Mouse (Mus musculus) ES-E14 (cell line): ENCODE measurements around the gene Smpd2. TPM values are rescaled to one million over a fixed set of nuclear protein-coding genes. Genes with fewer than 3 reads are reported as not detected.

Source experiments
- DNase-seq: peaks from one replicate; pipeline ENCODE4 v3.0.0-alpha.2; 2013; ENCODE audit warnings: low read depth, low spot score
- H3K27ac ChIP-seq: 2 replicates; pipeline ENCODE4 v1.5.1; 2012; ENCODE audit warnings: low read depth, mild to moderate bottlenecking, low read length, moderate library complexity, mixed read lengths; ENCODE audit not compliant: poor library complexity, insufficient read depth, severe bottlenecking
- H3K36me3 ChIP-seq: 2 replicates; pipeline ENCODE4 v1.6.1; 2012; ENCODE audit warnings: mild to moderate bottlenecking, low read length, moderate library complexity, mixed read lengths; ENCODE audit not compliant: control insufficient read depth, poor library complexity, insufficient read depth, severe bottlenecking
- H3K4me1 ChIP-seq, 2 experiments: fragments of 150-350 bp in 1 of 2; sonication (generic) in 1 of 2; 2 replicates each; pipeline ENCODE4 v1.6.1; 2012; ENCODE audit warnings: low read length in 2 of 2, mild to moderate bottlenecking in 1 of 2, mixed read lengths in 1 of 2; ENCODE audit not compliant: control insufficient read depth in 2 of 2, insufficient read depth in 2 of 2, poor library complexity in 1 of 2
- H3K4me3 ChIP-seq, 2 experiments: fragments of 150-350 bp in 1 of 2; sonication (generic) in 1 of 2; 2 replicates each; pipeline ENCODE4 v1.5.1; 2012; ENCODE audit warnings: low read length in 2 of 2, low read depth in 1 of 2, mild to moderate bottlenecking in 1 of 2, mixed read lengths in 1 of 2; ENCODE audit not compliant: insufficient read depth in 1 of 2, poor library complexity in 1 of 2, severe bottlenecking in 1 of 2
- H3K9ac ChIP-seq: 2 replicates; pipeline ENCODE4 v1.6.1; 2012; ENCODE audit warnings: low read depth, mild to moderate bottlenecking, low read length, mixed read lengths; ENCODE audit not compliant: poor library complexity, insufficient read depth, severe bottlenecking
- H3K9me3 ChIP-seq: fragments of 150-350 bp; sonication (generic); 2 replicates; pipeline ENCODE4 v1.6.1; 2012; ENCODE audit warnings: low read depth, mild to moderate bottlenecking, low read length; ENCODE audit not compliant: control insufficient read depth, insufficient read depth
- CHD2 ChIP-seq: IDR thresholded peaks from 2 replicates; pipeline ENCODE4 v1.6.1; 2014; ENCODE audit warnings: mild to moderate bottlenecking, low read depth, low read length, inconsistent platforms
- HCFC1 ChIP-seq: IDR thresholded peaks from 2 replicates; pipeline ENCODE4 v1.6.1; 2012; ENCODE audit warnings: low read length, inconsistent platforms, borderline replicate concordance; ENCODE audit not compliant: insufficient read depth
- MAFK ChIP-seq: IDR thresholded peaks from 2 replicates; pipeline ENCODE4 v1.6.1; 2014; ENCODE audit warnings: mild to moderate bottlenecking, low read depth, low read length, inconsistent platforms; ENCODE audit not compliant: insufficient read depth
- ZC3H11A ChIP-seq: IDR thresholded peaks from 2 replicates; pipeline ENCODE4 v1.6.1; 2012; ENCODE audit warnings: low read depth, mild to moderate bottlenecking, inconsistent platforms, low read length, borderline replicate concordance
- ZNF384 ChIP-seq: IDR thresholded peaks from 2 replicates; pipeline ENCODE4 v1.6.1; 2012; ENCODE audit warnings: low read depth, low read length, inconsistent platforms
- in situ Hi-C, 2 experiments: fragments of 600-800 bp; cut with MboI; formaldehyde crosslinking; loops; one replicate each; pipeline ENCODE4 v1.15.1; 2025; ENCODE audit warnings: low sequenced_read_pairs in 2 of 2, inconsistent platforms in 1 of 2; ENCODE audit not compliant: unreplicated experiment in 2 of 2
- total RNA-seq: library from RNA; depleted of rRNA; stranded (reverse); fragments of 300-350 nt; gene quantifications from 2 replicates; pipeline ENCODE4 v1.2.3, GENCODE M21; 2012

Smpd2 gene
- total RNA-seq, 1 experiment: 31.7 TPM

GRCm38 (mm10) chr10:41467325-41467724 lies 22.8 kb downstream of the Smpd2 start:
- peak overlapping the region; percentile 91 for H3K27ac ChIP-seq
- TF ChIP-seq CHD2 (0 out of 2 replicates have a peak, but pooled peaks have one; percentile 66), HCFC1 (no peak; the same call in 1 of the 2 replicates), ZC3H11A (no peak)
- no peak overlapping the region; the same call in 1 of the 2 replicates for H3K9ac ChIP-seq
- H3K4me1 ChIP-seq: peaks cover 14 to 16% of the 10 kb centered on the region in 2 experiments
- DNase-seq: no peak
- H3K9me3 ChIP-seq: no peaks in the 10 kb centered on the region
- in situ Hi-C loops: no loop called here
- 0 out of 2 replicates have a peak, but pooled peaks cover 2% of the 10 kb centered on the region for H3K36me3 ChIP-seq
- H3K4me3 ChIP-seq: no peak overlapping the region

GRCm38 (mm10) chr10:41464401-41464955 lies 25.7 kb downstream of the Smpd2 start:
- Histone ChIP-seq H3K4me3 (no peak overlapping the region), H3K9ac (peak overlapping the region; percentile 28; the same call in 1 of the 2 replicates), H3K27ac (no peak overlapping the region), H3K4me1 (peaks cover 18 to 27% of the 10 kb centered on the region in 2 experiments), H3K9me3 (no peaks in the 10 kb centered on the region), H3K36me3 (0 out of 2 replicates have a peak, but pooled peaks cover 2% of the 10 kb centered on the region)
- in situ Hi-C loops: no loop called here
- no peak for TF ChIP-seq HCFC1
- no peak for DNase-seq

GRCm38 (mm10) chr10:41461057-41461722 lies 29.0 kb downstream of the Smpd2 start:
- Histone ChIP-seq H3K9ac (no peak overlapping the region), H3K36me3 (peaks cover 6% of the 10 kb centered on the region), H3K27ac (no peak overlapping the region), H3K4me3 (no peak overlapping the region), H3K9me3 (no peaks in the 10 kb centered on the region), H3K4me1 (peaks cover 9 to 26% of the 10 kb centered on the region in 2 experiments)
- TF ChIP-seq ZNF384: no peak
- TF ChIP-seq ZC3H11A: no peak
- in situ Hi-C loops: no loop called here
- no peak for DNase-seq

GRCm38 (mm10) chr10:41460501-41460900 lies 29.7 kb downstream of the Smpd2 start:
- no peaks in the 10 kb centered on the region for H3K9me3 ChIP-seq
- no peak overlapping the region for H3K9ac ChIP-seq
- peaks cover 10% of the 10 kb centered on the region for H3K36me3 ChIP-seq
- H3K27ac ChIP-seq: no peak overlapping the region; the same call in 1 of the 2 replicates
- no peak for TF ChIP-seq MAFK
- TF ChIP-seq ZNF384: no peak
- TF ChIP-seq HCFC1: no peak
- no peak for TF ChIP-seq ZC3H11A
- TF ChIP-seq CHD2: no peak
- in situ Hi-C loops: no loop called here
- DNase-seq: no peak
- peaks cover 9 to 28% of the 10 kb centered on the region in 2 experiments for H3K4me1 ChIP-seq
- no peak overlapping the region for H3K4me3 ChIP-seq

- Histone ChIP-seq H3K4me3 (no peak overlapping the region), H3K36me3 (peaks cover 11% of the 10 kb centered on the region)
- no peak for DNase-seq
These were observed 30.2 kb downstream of the Smpd2 start for GRCm38 (mm10) chr10:41459990-41460389.

More at GRCm38 (mm10) chr10:41459990-41460389, 30.2 kb downstream of the Smpd2 start:
- no peaks in the 10 kb centered on the region for H3K9me3 ChIP-seq
- no peak overlapping the region for H3K9ac ChIP-seq
- peaks cover 9 to 28% of the 10 kb centered on the region in 2 experiments for H3K4me1 ChIP-seq
- H3K27ac ChIP-seq: no peak overlapping the region
- no peak for TF ChIP-seq MAFK
- in situ Hi-C loops: no loop called here
